Mouse (Mus musculus) adrenal gland, postnatal 4 days (tissue): Measurements from ENCODE around the gene Ncor2. TPM values are rescaled to one million over a fixed set of nuclear protein-coding genes. Genes with fewer than 3 reads are reported as not detected.

Experiments used
- DNase-seq, 2 experiments: peaks; one replicate each; pipeline ENCODE4 v3.0.0; 2021 to 2022; ENCODE audit warnings: low spot score in 2 of 2, mixed read lengths in 2 of 2
- total RNA-seq, 2 experiments: library from RNA; stranded (reverse); gene quantifications; 2 replicates each; pipeline ENCODE4 v1.2.3; 2021

Ncor2 gene
- total RNA-seq, 2 experiments from 2014 or later, result 240 to 243 TPM

DNA sequence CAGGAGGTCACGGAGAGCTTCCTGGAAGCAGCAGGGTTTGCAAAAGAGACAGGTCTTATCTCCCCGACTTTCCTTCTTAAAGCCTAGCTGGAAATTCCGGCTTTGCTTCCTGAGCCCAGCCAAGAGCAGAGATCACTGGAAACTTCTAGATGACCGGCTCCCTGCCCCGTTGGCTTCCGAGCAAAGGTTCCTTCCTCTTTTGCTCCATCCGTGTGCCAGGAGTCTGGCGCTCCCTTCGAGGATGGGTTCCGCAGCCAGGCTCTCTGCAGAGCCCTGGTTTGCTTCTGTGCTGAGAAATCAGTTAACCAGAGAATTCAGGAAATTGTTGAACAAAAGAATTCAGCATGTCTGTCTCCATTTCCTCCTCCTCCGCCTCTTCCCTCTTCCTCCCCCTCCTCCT, 186.1 kb downstream of the Ncor2 start:
- no peak for DNase-seq

DNA sequence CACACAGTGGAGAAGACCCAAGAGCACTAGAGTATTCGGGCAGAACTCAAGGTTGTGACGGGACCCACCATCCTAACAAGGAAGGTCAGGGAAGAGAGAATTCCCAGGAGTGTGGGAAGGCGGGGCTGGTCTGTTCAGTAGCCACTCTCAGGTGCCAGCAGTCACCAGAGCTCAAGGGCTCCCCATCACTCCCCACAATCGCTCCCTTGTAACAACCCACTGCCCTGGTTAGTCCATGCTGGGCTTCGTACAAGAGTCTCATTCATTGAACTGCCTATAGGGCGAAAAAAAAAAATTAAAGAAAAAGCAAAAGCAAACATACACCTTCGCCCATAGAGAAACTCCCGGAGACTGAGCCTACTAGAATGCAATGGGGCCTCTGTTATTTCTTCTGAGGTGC, 186.7 kb downstream of the Ncor2 start:
- DNase-seq, result no peak

DNA sequence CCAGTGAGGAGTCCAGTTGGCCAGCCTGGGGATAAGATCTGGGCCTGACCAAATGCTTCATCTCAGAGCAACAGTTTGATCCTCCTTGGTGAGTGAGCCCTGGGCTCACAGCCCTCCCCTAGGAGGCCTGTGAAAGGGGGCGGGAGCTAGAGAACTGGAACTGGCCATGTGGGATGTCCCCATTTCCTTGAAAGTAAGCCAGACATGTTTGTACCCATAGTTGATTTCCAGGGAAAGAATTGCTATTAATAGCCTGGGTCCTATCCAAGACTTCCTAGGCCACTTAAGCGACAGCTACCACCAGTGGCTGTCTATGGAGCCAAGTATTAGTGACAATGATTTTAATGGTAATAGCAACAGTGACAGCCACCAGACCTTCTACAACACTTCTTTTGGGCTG, 189.3 kb downstream of the Ncor2 start:
- no peak for DNase-seq

GRCm38 (mm10) chr5:124986656-124987055, 192.4 kb downstream of the Ncor2 start:
- no peak for DNase-seq

- no peak for DNase-seq
Observed at GRCm38 (mm10) chr5:124986222-124986621, 192.8 kb downstream of the Ncor2 start.

DNA sequence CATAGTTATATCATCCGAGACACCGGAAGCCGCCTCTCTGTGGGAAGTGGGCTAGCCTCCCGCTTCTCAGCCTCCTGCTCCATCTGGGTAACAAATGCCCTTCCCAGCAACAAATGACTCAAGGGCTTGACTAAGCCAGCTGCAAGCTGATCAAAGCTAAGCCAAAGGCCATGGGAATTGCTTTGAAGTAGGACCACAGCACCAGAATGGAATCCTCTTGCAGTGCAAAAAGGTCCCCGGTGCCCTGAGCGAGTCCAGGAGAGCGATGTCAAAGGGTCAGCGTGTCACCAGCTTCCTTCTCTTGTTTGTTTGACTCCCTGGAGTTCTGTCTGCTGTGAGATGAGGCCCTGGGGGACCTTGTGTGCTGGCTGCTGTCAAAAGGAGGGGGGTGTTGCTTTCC, 209.2 kb downstream of the Ncor2 start:
- no peak for DNase-seq

Other genes starting within 250 kb of the Ncor2 start
- 1 to 10 TPM; 5.0 to 5.2 TPM for gene Rflna, start 176.0 kb downstream of the Ncor2 start, total RNA-seq
- 100 to 1,000 TPM; 582 to 655 TPM for gene Scarb1, start 161.9 kb upstream of the Ncor2 start, total RNA-seq
- under 1 TPM in 1 of 2 experiments, not detected in 1; 0.25 TPM for gene Gm10382, start 210.1 kb upstream of the Ncor2 start, total RNA-seq
- gene Ubc, start 211.0 kb upstream of the Ncor2 start, total RNA-seq, result 1,000 to 10,000 TPM; 1,138 to 1,334 TPM